In the genomic region with DNA sequence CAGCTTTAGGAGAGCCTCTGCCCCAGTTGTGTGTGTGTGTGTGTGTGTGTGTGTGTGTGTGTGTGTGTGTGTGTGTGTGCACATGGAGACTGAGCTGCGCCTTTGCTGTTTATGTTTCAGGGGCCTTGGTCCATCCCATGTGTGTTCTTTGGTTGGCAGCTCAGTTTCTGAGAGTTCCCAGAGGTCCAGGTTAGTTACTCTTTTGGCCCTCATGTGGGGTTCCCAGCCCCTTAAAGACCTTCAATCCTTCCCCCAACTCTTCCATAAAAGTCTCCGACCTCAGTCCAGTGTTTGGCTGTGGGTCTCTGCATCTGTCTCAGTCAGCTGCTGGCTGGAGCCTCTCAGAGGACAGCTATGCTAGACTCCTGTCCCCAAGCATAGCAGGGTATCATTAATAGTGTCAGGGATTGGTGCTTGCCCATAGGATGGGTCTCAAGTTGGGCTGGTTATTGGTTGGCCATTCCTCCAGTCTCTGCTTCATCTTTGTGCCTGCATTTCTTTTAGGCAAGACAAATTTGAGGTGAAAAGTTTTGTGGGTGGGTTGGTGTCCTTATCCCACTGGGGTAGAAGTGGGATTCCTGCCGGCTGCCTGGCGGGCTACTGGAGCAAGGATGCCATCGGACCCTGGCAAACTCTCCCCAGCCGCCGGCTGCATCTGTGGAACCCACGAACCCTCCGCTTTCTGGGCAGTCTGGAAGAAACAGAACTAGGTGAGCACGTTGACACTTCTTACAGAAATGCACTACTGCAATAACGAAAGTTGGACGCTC, we compare ENCODE assay signal across 8 mouse cellular contexts. TPM values are rescaled to one million over a fixed set of nuclear protein-coding genes. Genes with fewer than 3 reads are reported as not detected.
DNase-seq lines count a peak whose midpoint lies in the region; ATAC-seq and TF ChIP-seq lines count a peak whose summit lies in the region.

No protein-coding gene starts in this region.

- no peak for TF ChIP-seq POLR2A in spleen, adult 2 months (IDR thresholded peaks at IDR 0.05; ENCODE audit: low read depth, low read length)

- H3K4me1 ChIP-seq in heart, embryonic 10.5 days: peaks cover 12% of the 10 kb centered on the region
- peaks cover 6% of the 10 kb centered on the region; the same call in 1 of the 2 replicates for H3K4me1 ChIP-seq in spleen, adult 2 months (ENCODE audit: control insufficient read depth, insufficient read depth, insufficient read length)
- H3K4me1 ChIP-seq in liver, postnatal 0 days (ENCODE audit: insufficient read depth): peaks cover 14% of the 10 kb centered on the region

- H3K4me3 ChIP-seq in heart, embryonic 10.5 days: peak overlapping the region; percentile 66
- H3K4me3 ChIP-seq in spleen, adult 2 months (ENCODE audit: extremely low read depth, insufficient read depth, insufficient read length): peak overlapping the region; percentile 76
- H3K4me3 ChIP-seq in liver, postnatal 0 days (ENCODE audit: low read depth, low read length): peak overlapping the region; percentile 66

- H3K9ac ChIP-seq in liver, postnatal 0 days (replicated peaks): peak overlapping the region; percentile 80

- no peak for DNase-seq in heart, embryonic 10.5 days (ENCODE audit: low spot score)
- DNase-seq in heart, postnatal 4 days: no peak
- DNase-seq in spleen, adult 2 months (ENCODE audit: low read depth in 1 of 2, low spot score in 2 of 2): no peak
- DNase-seq in spleen, adult 18-20 months: no peak
- peak; percentile 23 to 26 for DNase-seq in frontal cortex, postnatal 36 days (ENCODE audit: low spot score in 2 of 2)
- DNase-seq in liver, postnatal 0 days: no peak
- DNase-seq in adrenal gland, adult 2 months: no peak
- DNase-seq in adrenal gland, postnatal 10 days: no peak

- no peak for TF ChIP-seq CTCF in spleen, adult 2 months (IDR thresholded peaks at IDR 0.05; ENCODE audit: extremely low read depth, insufficient read depth, insufficient read length, insufficient replicate concordance)
- TF ChIP-seq CTCF in liver, postnatal 0 days (IDR thresholded peaks at IDR 0.05; ENCODE audit: low read depth): no peak

- peak overlapping the region; percentile 92 for H3K4me2 ChIP-seq in liver, postnatal 0 days (ENCODE audit: low read depth, low read length)

- no peaks in the 10 kb centered on the region for H3K9me3 ChIP-seq in heart, embryonic 10.5 days
- H3K9me3 ChIP-seq in liver, postnatal 0 days (ENCODE audit: low read length): no peaks in the 10 kb centered on the region

- ATAC-seq in liver, postnatal 0 days: peak; percentile 28

- no peak for TF ChIP-seq EP300 in liver, postnatal 0 days (IDR thresholded peaks at IDR 0.05; ENCODE audit: low read depth)

- 15% methylated on average over 12 of the region's 12 CpGs for WGBS in heart, embryonic 10.5 days
- WGBS in spleen, adult 2 months: 14% methylated on average over 12 of the region's 12 CpGs
- 17% methylated on average over 12 of the region's 12 CpGs for WGBS in liver, postnatal 0 days (ENCODE audit: insufficient replicate concordance)

- H3K27me3 ChIP-seq in heart, embryonic 10.5 days (ENCODE audit: insufficient read depth, poor library complexity, severe bottlenecking): no peaks in the 10 kb centered on the region
- H3K27me3 ChIP-seq in spleen, adult 2 months (ENCODE audit: control insufficient read depth, insufficient read depth, low read length): no peaks in the 10 kb centered on the region
- no peaks in the 10 kb centered on the region for H3K27me3 ChIP-seq in liver, postnatal 0 days (ENCODE audit: insufficient read depth, low read length)

- peak overlapping the region; percentile 86 for H3K27ac ChIP-seq in heart, embryonic 10.5 days
- peak overlapping the region; percentile 47 for H3K27ac ChIP-seq in spleen, adult 2 months (ENCODE audit: insufficient read depth, low read length)
- H3K27ac ChIP-seq in liver, postnatal 0 days (ENCODE audit: low read depth): no peak overlapping the region; the same call in 1 of the 2 replicates

- peaks cover 19% of the 10 kb centered on the region for H3K36me3 ChIP-seq in heart, embryonic 10.5 days
- peaks cover 3% of the 10 kb centered on the region for H3K36me3 ChIP-seq in spleen, adult 2 months (ENCODE audit: control insufficient read depth, insufficient read depth, low read length)
- H3K36me3 ChIP-seq in liver, postnatal 0 days (replicated peaks; ENCODE audit: insufficient read depth, low read length): peaks cover 9% of the 10 kb centered on the region

RNA-seq across cellular contexts. Expression of a gene that starts 0.5 kb away (rescaled TPM):
- polyA plus RNA-seq in heart, embryonic 10.5 days (2016; fragmentation: Nextera tagmentation; extraction: Ambion mirVana): 15.3 and 15.6 TPM in 2 replicates
- 10 to 100 TPM; 11.2 to 11.9 TPM for total RNA-seq in heart, postnatal 4 days (2021)
- polyA plus RNA-seq in spleen, adult 2 months (2012; rRNA removed): 5.9 and 6.0 TPM in 2 replicates
- polyA plus RNA-seq in liver, postnatal 0 days (2015; fragmentation: Nextera tagmentation; extraction: Ambion mirVana): 4.4 and 5.1 TPM in 2 replicates
- 10 to 100 TPM; 16.1 to 21.1 TPM for total RNA-seq in adrenal gland, adult 2 months (2021)
- polyA plus RNA-seq in adrenal gland, adult 2 months (2012; rRNA removed): 7.9 and 8.5 TPM in 2 replicates
- total RNA-seq in adrenal gland, postnatal 10 days (2021): 10 to 100 TPM; 19.2 to 23.4 TPM

Comparison
In these comparisons a context has a peak if more than half of its experiments do, and no peak if none do; other contexts are left out.
1. DNase-seq: peak in frontal cortex, postnatal 36 days (2 of 2); none in heart, embryonic 10.5 days (single experiment), heart, postnatal 4 days (single experiment), spleen, adult 2 months (0 of 2), spleen, adult 18-20 months (0 of 2), liver, postnatal 0 days (single experiment), adrenal gland, adult 2 months (single experiment) and adrenal gland, postnatal 10 days (single experiment).
2. Peak in every context shown above with its lines, with median percentiles within 50 percentile points of each other: H3K4me3 ChIP-seq.